Mouse (Mus musculus) stomach, postnatal 0 days (tissue): ENCODE measurements at regions not wholly inside any gene's neighbourhood (a gene's known extent, or its start where the extent isn't known, plus 50 kb on each side); places are given as distances from the start of the nearest gene placed in this dataset.

Source experiments
- ATAC-seq: fragments of 200-750 bp; cut with Nextera tagmentation; 2 replicates; pipeline ENCODE4 v1.8.0; 2017; ENCODE audit not compliant: low FRiP score, low TSS enrichment
- DNase-seq: peaks from one replicate; pipeline ENCODE4 v3.0.0-alpha.2; 2016; ENCODE audit warnings: low spot score
- H3K27ac ChIP-seq: fragments of 300-500 bp; sonication (generic); replicated peaks from 2 replicates; pipeline ENCODE4 v1.5.1; 2014; ENCODE audit warnings: mild to moderate bottlenecking, control low read depth
- H3K27me3 ChIP-seq: fragments of 300-500 bp; sonication (generic); 2 replicates; pipeline ENCODE4 v1.6.1; 2014; ENCODE audit warnings: low read length; ENCODE audit not compliant: control insufficient read depth, insufficient read depth
- H3K36me3 ChIP-seq: fragments of 300-500 bp; sonication (generic); 2 replicates; pipeline ENCODE4 v1.6.1; 2014; ENCODE audit warnings: low read length, mixed read lengths; ENCODE audit not compliant: control insufficient read depth, insufficient read depth
- H3K4me1 ChIP-seq: fragments of 300-500 bp; sonication (generic); replicated peaks from 2 replicates; pipeline ENCODE4 v1.6.1; 2014; ENCODE audit warnings: antibody characterized with exemption; ENCODE audit not compliant: control insufficient read depth, insufficient read depth
- H3K4me2 ChIP-seq: fragments of 300-500 bp; sonication (generic); replicated peaks from 2 replicates; pipeline ENCODE4 v1.6.1; 2014; ENCODE audit warnings: low read depth, mild to moderate bottlenecking, control low read depth, moderate library complexity
- H3K4me3 ChIP-seq: fragments of 300-500 bp; sonication (generic); 2 replicates; pipeline ENCODE4 v1.5.1; 2014; ENCODE audit warnings: low read depth, low read length, control low read depth
- H3K9ac ChIP-seq: fragments of 300-500 bp; sonication (generic); 2 replicates; pipeline ENCODE4 v1.6.1; 2014; ENCODE audit warnings: mild to moderate bottlenecking, low read length, control low read depth, mixed read lengths
- H3K9me3 ChIP-seq: fragments of 300-500 bp; sonication (generic); 2 replicates; pipeline ENCODE4 v1.6.1; 2016; ENCODE audit warnings: low read length; ENCODE audit not compliant: control insufficient read depth
- CTCF ChIP-seq: IDR thresholded peaks from 2 replicates; pipeline ENCODE4 v1.5.1; 2016; ENCODE audit warnings: antibody characterized with exemption, low read depth, mild to moderate bottlenecking, moderate library complexity
- EP300 ChIP-seq: optimal IDR thresholded peaks from 2 replicates; pipeline ENCODE3; 2016; ENCODE audit warnings: antibody characterized with exemption
- WGBS: fragments of 180-500 bp; shearing (Covaris S2); extraction: QIAGEN DNeasy Blood & Tissue Kit; methylation state at CpG from one replicate; pipeline ENCODE4 v1.1.7; 2014; 5-methylcytosine and 5-hydroxymethylcytosine counted together

GRCm38 (mm10) chr5:120018126-120018525 lies 98.1 kb upstream of the Rbm19 start:
- Histone ChIP-seq H3K4me1 (no peaks in the 10 kb centered on the region), H3K27me3 (no peaks in the 10 kb centered on the region), H3K36me3 (no peaks in the 10 kb centered on the region), H3K27ac (no peak overlapping the region), H3K9me3 (no peaks in the 10 kb centered on the region), H3K4me2 (no peak overlapping the region), H3K9ac (no peak overlapping the region), H3K4me3 (no peak overlapping the region)
- TF ChIP-seq CTCF (no peak), EP300 (no peak)
- ATAC-seq = no peak
- 83% methylated on average over 2 of the region's 2 CpGs for WGBS
- DNase-seq = no peak

GRCm38 (mm10) chr5:120020748-120021147 lies 95.5 kb upstream of the Rbm19 start:
- DNase-seq (no peak), ATAC-seq (no peak)
- no peak for TF ChIP-seq EP300
- no peak for TF ChIP-seq CTCF
- H3K4me1 ChIP-seq = no peaks in the 10 kb centered on the region
- H3K9ac ChIP-seq = no peak overlapping the region
- no peak overlapping the region for H3K4me2 ChIP-seq
- H3K9me3 ChIP-seq = no peaks in the 10 kb centered on the region
- H3K27me3 ChIP-seq = no peaks in the 10 kb centered on the region
- H3K36me3 ChIP-seq = no peaks in the 10 kb centered on the region
- no peak overlapping the region for H3K4me3 ChIP-seq
- no peak overlapping the region for H3K27ac ChIP-seq
- 77% methylated on average over 5 of the region's 5 CpGs for WGBS

GRCm38 (mm10) chr5:120022276-120022675 lies 94.0 kb upstream of the Rbm19 start:
- no peak overlapping the region for H3K4me2 ChIP-seq
- no peak overlapping the region for H3K27ac ChIP-seq
- ATAC-seq = no peak
- 90% methylated on average over 5 of the region's 5 CpGs for WGBS
- TF ChIP-seq CTCF (no peak), EP300 (no peak)
- H3K4me3 ChIP-seq = no peak overlapping the region
- no peaks in the 10 kb centered on the region for H3K27me3 ChIP-seq
- H3K9me3 ChIP-seq = no peaks in the 10 kb centered on the region
- H3K36me3 ChIP-seq = no peaks in the 10 kb centered on the region
- no peak for DNase-seq
- no peak overlapping the region for H3K9ac ChIP-seq
- H3K4me1 ChIP-seq = no peaks in the 10 kb centered on the region

- DNase-seq = no peak
- Histone ChIP-seq H3K9ac (no peak overlapping the region), H3K4me3 (no peak overlapping the region), H3K27me3 (no peaks in the 10 kb centered on the region), H3K27ac (no peak overlapping the region), H3K9me3 (no peaks in the 10 kb centered on the region), H3K4me1 (no peaks in the 10 kb centered on the region), H3K36me3 (no peaks in the 10 kb centered on the region), H3K4me2 (no peak overlapping the region)
- TF ChIP-seq CTCF (no peak), EP300 (no peak)
- no peak for ATAC-seq
- WGBS = 2% methylated on average over 9 of the region's 10 CpGs
Observed at GRCm38 (mm10) chr5:120024071-120024470, 92.2 kb upstream of the Rbm19 start.

GRCm38 (mm10) chr5:120025212-120025611 lies 91.1 kb upstream of the Rbm19 start:
- Histone ChIP-seq H3K4me2 (no peak overlapping the region), H3K9ac (no peak overlapping the region), H3K4me3 (no peak overlapping the region), H3K27ac (no peak overlapping the region), H3K4me1 (no peaks in the 10 kb centered on the region), H3K36me3 (no peaks in the 10 kb centered on the region), H3K9me3 (no peaks in the 10 kb centered on the region), H3K27me3 (no peaks in the 10 kb centered on the region)
- no peak for TF ChIP-seq EP300
- TF ChIP-seq CTCF = no peak
- DNase-seq (no peak), ATAC-seq (no peak)

GRCm38 (mm10) chr5:120030904-120031303 lies 85.4 kb upstream of the Rbm19 start:
- no peak for ATAC-seq
- no peak for DNase-seq
- TF ChIP-seq EP300 (no peak), CTCF (no peak)

More at GRCm38 (mm10) chr5:120030904-120031303, 85.4 kb upstream of the Rbm19 start:
- Histone ChIP-seq H3K27me3 (no peaks in the 10 kb centered on the region), H3K9me3 (no peaks in the 10 kb centered on the region), H3K9ac (no peak overlapping the region), H3K4me1 (no peaks in the 10 kb centered on the region), H3K4me2 (no peak overlapping the region), H3K36me3 (no peaks in the 10 kb centered on the region), H3K4me3 (no peak overlapping the region), H3K27ac (no peak overlapping the region)
- 73% methylated on average over 15 of the region's 15 CpGs for WGBS
